Mouse (Mus musculus): Measurements from ENCODE around the gene Olfml3. TPM values are rescaled to one million over a fixed set of nuclear protein-coding genes. Genes with fewer than 3 reads are reported as not detected.

Olfml3 gene
- polyA plus RNA-seq, 1 experiment = 0.12 TPM

DNA sequence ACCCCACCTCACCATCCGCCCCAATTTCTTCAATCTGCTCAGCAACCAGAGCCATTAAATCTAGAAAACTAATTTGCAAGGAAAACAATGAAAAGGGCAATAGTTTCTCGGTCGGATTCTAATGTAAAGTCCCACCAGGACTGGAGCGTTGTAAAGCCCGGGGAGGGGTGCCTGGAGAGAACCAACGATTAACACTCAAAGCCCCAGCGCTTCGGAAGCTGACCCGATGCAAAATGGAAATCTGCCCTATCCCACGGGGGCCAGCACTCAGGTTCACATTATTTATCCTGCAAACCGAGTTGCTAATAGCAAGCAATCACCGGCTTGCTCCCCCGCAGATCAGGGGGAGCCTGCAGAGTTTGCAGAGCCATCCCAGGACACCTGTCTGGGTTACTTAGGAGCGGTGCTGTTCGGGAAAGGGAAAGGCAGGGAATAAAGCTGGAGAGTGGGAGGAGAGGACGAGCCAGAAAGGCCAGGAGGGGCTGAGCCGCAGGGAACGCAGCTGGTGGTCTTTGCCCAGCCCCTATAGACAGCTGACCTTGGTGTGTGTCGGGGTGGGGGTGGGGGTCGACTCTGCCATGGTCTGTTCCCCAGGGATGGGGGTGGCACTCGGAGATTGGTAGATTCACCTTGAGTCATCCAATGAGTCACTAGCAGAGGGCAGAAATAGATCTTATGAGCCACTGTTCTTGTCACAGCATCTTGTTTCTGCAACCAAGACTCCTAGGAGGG lies 54.4 kb downstream of the Olfml3 start:
- TF ChIP-seq GATA1 (IDR thresholded peaks at IDR 0.05; ENCODE audit: borderline replicate concordance, low read length) (no peak), FLI1 (IDR thresholded peaks at IDR 0.05; ENCODE audit: low read length) (no peak)
- H3K4me3 ChIP-seq (replicated peaks) = no peak overlapping the region
- no peaks in the 10 kb centered on the region for H3K4me1 ChIP-seq
- peaks cover 11% of the 10 kb centered on the region; the same call in 1 of the 2 replicates for H3K9me3 ChIP-seq
- peaks cover 25% of the 10 kb centered on the region for H3K27me3 ChIP-seq (replicated peaks)
- H3K36me3 ChIP-seq (replicated peaks; ENCODE audit: low read length) = no peaks in the 10 kb centered on the region

DNA sequence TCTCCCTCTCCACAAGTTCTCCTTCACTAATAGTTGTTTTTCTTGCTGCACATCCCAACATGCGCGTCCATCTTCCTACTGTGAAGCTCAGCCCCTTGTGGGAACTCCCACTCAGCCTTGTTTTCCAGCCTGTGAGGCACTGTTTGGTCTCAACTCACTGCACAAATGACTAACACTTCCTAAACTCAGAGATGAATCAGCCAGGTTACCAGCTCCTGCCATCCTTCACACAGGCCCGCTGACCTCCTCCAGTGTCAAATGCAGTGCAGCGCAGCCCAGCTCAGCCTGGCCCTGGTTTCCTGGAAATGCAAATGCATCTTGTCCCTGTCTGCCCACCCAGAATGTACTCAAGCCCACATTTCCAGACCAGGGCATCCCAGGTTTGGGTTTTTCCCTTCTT lies 55.3 kb downstream of the Olfml3 start:
- Histone ChIP-seq H3K4me3 (replicated peaks) (no peak overlapping the region), H3K27me3 (replicated peaks) (peaks cover 29% of the 10 kb centered on the region), H3K9me3 (peaks cover 11% of the 10 kb centered on the region; the same call in 1 of the 2 replicates), H3K36me3 (replicated peaks; ENCODE audit: low read length) (no peaks in the 10 kb centered on the region), H3K4me1 (no peaks in the 10 kb centered on the region)
- TF ChIP-seq FLI1 (IDR thresholded peaks at IDR 0.05; ENCODE audit: low read length) (no peak), GATA1 (IDR thresholded peaks at IDR 0.05; ENCODE audit: borderline replicate concordance, low read length) (no peak)

DNA sequence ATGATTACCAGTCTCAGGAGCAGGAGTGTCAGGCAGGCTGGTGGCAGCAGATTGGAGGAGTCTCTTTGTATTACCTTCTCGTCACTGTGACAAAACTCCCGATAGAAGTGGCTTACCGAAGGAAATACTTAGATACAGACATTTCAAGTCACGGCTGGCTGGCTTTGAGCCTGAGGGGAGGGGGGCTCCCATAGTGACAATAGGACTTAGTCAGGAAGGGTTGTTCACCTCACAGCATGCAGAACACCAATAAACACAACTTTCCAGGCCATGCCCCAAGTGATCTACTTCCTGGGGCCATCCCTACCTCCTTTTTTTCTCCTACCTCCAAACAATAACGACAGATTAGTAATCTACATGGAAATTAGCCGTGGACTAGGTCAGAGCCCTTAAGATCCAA lies 59.0 kb downstream of the Olfml3 start:
- Histone ChIP-seq H3K36me3 (replicated peaks; ENCODE audit: low read length) (no peaks in the 10 kb centered on the region), H3K4me1 (no peaks in the 10 kb centered on the region), H3K4me3 (replicated peaks) (no peak overlapping the region), H3K27me3 (replicated peaks) (peaks cover 21% of the 10 kb centered on the region), H3K9me3 (peaks cover 11% of the 10 kb centered on the region; the same call in 1 of the 2 replicates)
- TF ChIP-seq FLI1 (IDR thresholded peaks at IDR 0.05; ENCODE audit: low read length) (no peak), GATA1 (IDR thresholded peaks at IDR 0.05; ENCODE audit: borderline replicate concordance, low read length) (no peak)

- H3K9me3 ChIP-seq = peaks cover 14% of the 10 kb centered on the region
- no peaks in the 10 kb centered on the region for H3K36me3 ChIP-seq (replicated peaks; ENCODE audit: low read length)
- H3K27me3 ChIP-seq (replicated peaks) = peaks cover 6% of the 10 kb centered on the region
- H3K4me3 ChIP-seq (replicated peaks) = no peak overlapping the region
- TF ChIP-seq FLI1 (IDR thresholded peaks at IDR 0.05; ENCODE audit: low read length) (no peak), GATA1 (IDR thresholded peaks at IDR 0.05; ENCODE audit: borderline replicate concordance, low read length) (no peak)
- H3K4me1 ChIP-seq = no peaks in the 10 kb centered on the region
These were observed 65.1 kb downstream of the Olfml3 start for GRCm38 (mm10) chr3:103672716-103673115.

Other genes with a start within 250 kb of the Olfml3 start
- gene Syt6, start 162.8 kb downstream of the Olfml3 start, polyA plus RNA-seq (2012; ENCODE audit: insufficient read depth, low replicate concordance) = not detected in 2 replicates
- gene Atg4a-ps, start 91.9 kb downstream of the Olfml3 start, polyA plus RNA-seq (2012; ENCODE audit: insufficient read depth, low replicate concordance) = not detected in 2 replicates
- gene Gm10964, start 1.4 kb upstream of the Olfml3 start, polyA plus RNA-seq (2012; ENCODE audit: insufficient read depth, low replicate concordance) = not detected in 2 replicates
- 23.3 and 49.7 TPM in 2 replicates for gene Hipk1, start 53.6 kb upstream of the Olfml3 start, polyA plus RNA-seq (2012; ENCODE audit: insufficient read depth, low replicate concordance)
- gene Dclre1b, start 71.4 kb upstream of the Olfml3 start, polyA plus RNA-seq (2012; ENCODE audit: insufficient read depth, low replicate concordance) = 3.1 and 10.5 TPM in 2 replicates
- gene Ap4b1, start 71.5 kb upstream of the Olfml3 start, polyA plus RNA-seq (2012; ENCODE audit: insufficient read depth, low replicate concordance) = 2.8 and 3.6 TPM in 2 replicates
- not detected in 2 replicates for gene Gm43064, start 71.6 kb upstream of the Olfml3 start, polyA plus RNA-seq (2012; ENCODE audit: insufficient read depth, low replicate concordance)
- gene Bcl2l15, start 94.6 kb upstream of the Olfml3 start, polyA plus RNA-seq (2012; ENCODE audit: insufficient read depth, low replicate concordance) = not detected in 2 replicates
- 3.6 TPM in 1 of 2 replicates, not detected in the other for gene Ptpn22, start 121.8 kb upstream of the Olfml3 start, polyA plus RNA-seq (2012; ENCODE audit: insufficient read depth, low replicate concordance)
- gene Rsbn1, start 176.1 kb upstream of the Olfml3 start, polyA plus RNA-seq (2012; ENCODE audit: insufficient read depth, low replicate concordance) = 9.0 and 18.1 TPM in 2 replicates
- gene Phtf1, start 230.1 kb upstream of the Olfml3 start, polyA plus RNA-seq (2012; ENCODE audit: insufficient read depth, low replicate concordance) = 4.0 and 5.0 TPM in 2 replicates